Mouse (Mus musculus) intestine, embryonic 14.5 days (tissue): Measurements from ENCODE around the gene Cutc. TPM values are rescaled to one million over a fixed set of nuclear protein-coding genes. Genes with fewer than 3 reads are reported as not detected.
A peak's percentile ranks its signal among the peaks of the same experiment; 100 is the strongest.

Experiments
- ATAC-seq: fragments of 200-750 bp; cut with Nextera tagmentation; replicated peaks from 2 replicates; pipeline ENCODE4 v1.8.0; 2017; ENCODE audit warnings: low read depth, moderate number of reproducible peaks, moderate TSS enrichment, moderate library complexity; ENCODE audit not compliant: low FRiP score, low TSS enrichment
- DNase-seq: peaks from one replicate; pipeline ENCODE4 v3.0.0-alpha.2; 2018; ENCODE audit warnings: low spot score
- H3K27ac ChIP-seq: fragments of 300-500 bp; sonication (generic); 2 replicates; pipeline ENCODE4 v1.5.1; 2014; ENCODE audit warnings: low read depth, mild to moderate bottlenecking, control low read depth
- H3K27me3 ChIP-seq: fragments of 300-500 bp; sonication (generic); replicated peaks from 2 replicates; pipeline ENCODE4 v1.6.1; 2014; ENCODE audit warnings: low read length, control low read depth; ENCODE audit not compliant: control insufficient read depth, insufficient read depth
- H3K36me3 ChIP-seq: fragments of 300-500 bp; sonication (generic); 2 replicates; pipeline ENCODE4 v1.6.1; 2014; ENCODE audit warnings: low read length, control low read depth; ENCODE audit not compliant: control insufficient read depth, insufficient read depth
- H3K4me1 ChIP-seq: fragments of 300-500 bp; sonication (generic); replicated peaks from 2 replicates; pipeline ENCODE4 v1.6.1; 2014; ENCODE audit warnings: low read length, control low read depth, mixed read lengths; ENCODE audit not compliant: control insufficient read depth, insufficient read depth
- H3K4me2 ChIP-seq: fragments of 300-500 bp; sonication (generic); 2 replicates; pipeline ENCODE4 v1.6.1; 2014; ENCODE audit warnings: low read length
- H3K4me3 ChIP-seq: fragments of 300-500 bp; sonication (generic); 2 replicates; pipeline ENCODE4 v1.5.1; 2014; ENCODE audit warnings: low read depth, low read length, control low read depth, mixed read lengths
- H3K9ac ChIP-seq: fragments of 300-500 bp; sonication (generic); 2 replicates; pipeline ENCODE4 v1.6.1; 2014; ENCODE audit warnings: mild to moderate bottlenecking, low read length
- H3K9me3 ChIP-seq: fragments of 300-500 bp; sonication (generic); 2 replicates; pipeline ENCODE4 v1.6.1; 2016; ENCODE audit warnings: low read length, control low read depth; ENCODE audit not compliant: control insufficient read depth
- WGBS: fragments of 180-500 bp; shearing (Covaris S2); extraction: QIAGEN DNeasy Blood & Tissue Kit; methylation state at CpG from one replicate; pipeline ENCODE4 v1.1.7; 2014; 5-methylcytosine and 5-hydroxymethylcytosine counted together
- polyA plus RNA-seq: library from polyadenylated mRNA; unstranded; fragments of >200 nt; fragmentation: Nextera tagmentation; extraction: Ambion mirVana; gene quantifications from 2 replicates; pipeline ENCODE4 v1.2.1, GENCODE M21; 2014

The Cutc gene
- polyA plus RNA-seq, 1 experiment from 2014 or later: 20.6 TPM

DNA sequence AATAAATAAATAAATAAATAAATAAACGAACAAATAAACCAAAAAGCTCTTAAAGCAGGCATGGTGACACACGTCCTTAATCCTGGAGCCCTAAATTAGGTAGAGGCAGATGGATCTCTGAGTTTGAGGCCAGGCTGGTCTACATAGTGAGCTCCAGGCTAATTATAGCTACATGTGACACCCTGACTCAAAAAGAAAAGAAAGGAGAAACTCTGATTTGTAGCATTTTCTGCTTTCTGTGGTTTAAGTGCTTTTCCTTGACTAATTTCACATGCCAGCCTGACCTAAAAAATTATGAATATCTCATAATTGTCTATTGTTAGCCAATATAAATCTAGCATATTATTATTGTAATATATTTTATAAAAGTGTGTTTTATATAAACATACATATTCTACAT lies 9.6 kb downstream of the Cutc start:
- H3K4me3 ChIP-seq: no peak overlapping the region
- H3K27ac ChIP-seq: no peak overlapping the region
- H3K36me3 ChIP-seq: no peaks in the 10 kb centered on the region
- H3K4me2 ChIP-seq: no peak overlapping the region
- no peaks in the 10 kb centered on the region for H3K4me1 ChIP-seq
- DNase-seq (no peak), ATAC-seq (no peak)
- no peak overlapping the region for H3K9ac ChIP-seq
- no peaks in the 10 kb centered on the region for H3K27me3 ChIP-seq
- no peaks in the 10 kb centered on the region for H3K9me3 ChIP-seq
- 77% methylated on average over 2 of the region's 2 CpGs for WGBS

GRCm38 (mm10) chr19:43766451-43766850 lies 13.7 kb downstream of the Cutc start:
- no peak overlapping the region for H3K4me2 ChIP-seq
- ATAC-seq (no peak), DNase-seq (no peak)
- no peak overlapping the region for H3K9ac ChIP-seq
- no peak overlapping the region for H3K4me3 ChIP-seq
- 83% methylated on average over 5 of the region's 5 CpGs for WGBS
- H3K27ac ChIP-seq: no peak overlapping the region
- H3K27me3 ChIP-seq: no peaks in the 10 kb centered on the region
- H3K4me1 ChIP-seq: no peaks in the 10 kb centered on the region
- 0 out of 2 replicates have a peak, but pooled peaks cover 3% of the 10 kb centered on the region for H3K36me3 ChIP-seq
- H3K9me3 ChIP-seq: no peaks in the 10 kb centered on the region

- H3K27me3 ChIP-seq: no peaks in the 10 kb centered on the region
- no peak overlapping the region for H3K4me2 ChIP-seq
- no peaks in the 10 kb centered on the region for H3K9me3 ChIP-seq
- H3K4me3 ChIP-seq: no peak overlapping the region
- 0 out of 2 replicates have a peak, but pooled peaks cover 3% of the 10 kb centered on the region for H3K36me3 ChIP-seq
- peak overlapping the region; percentile 47; the same call in 1 of the 2 replicates for H3K27ac ChIP-seq
- H3K4me1 ChIP-seq: no peaks in the 10 kb centered on the region
- ATAC-seq (peak; percentile 83; the same call in 1 of the 2 replicates), DNase-seq (no peak)
- no peak overlapping the region for H3K9ac ChIP-seq
- WGBS: 55% methylated on average over 9 of the region's 9 CpGs
These were observed 14.9 kb downstream of the Cutc start for GRCm38 (mm10) chr19:43767549-43768322.

DNA sequence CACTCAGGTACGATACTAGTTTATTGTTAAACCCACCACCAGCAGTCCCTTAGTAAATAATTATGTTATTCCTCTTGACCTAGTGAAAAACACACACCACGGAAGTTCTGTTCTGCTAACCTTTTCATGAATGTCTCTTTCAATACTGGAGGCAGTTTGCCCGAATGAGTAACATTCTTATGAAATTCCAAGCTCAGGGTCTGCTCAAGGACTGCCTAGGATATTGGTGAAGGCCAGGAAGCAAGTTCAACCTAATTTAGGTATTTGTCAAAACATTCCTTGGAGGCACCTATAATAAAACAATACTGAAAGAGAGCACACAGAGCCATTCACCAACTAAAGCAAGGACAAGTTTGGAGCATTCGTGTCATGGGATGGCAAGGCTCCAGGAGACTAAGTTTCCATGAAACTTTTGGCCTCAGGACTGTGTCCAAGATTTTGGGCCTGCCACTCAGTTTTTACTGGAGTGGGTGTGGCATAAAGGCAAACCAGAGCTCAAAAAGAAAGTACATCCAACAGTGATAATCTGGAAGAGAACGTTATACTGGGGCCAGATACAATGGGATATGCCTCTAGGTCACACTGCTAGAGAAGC lies 16.7 kb downstream of the Cutc start:
- Histone ChIP-seq H3K27ac (no peak overlapping the region), H3K4me3 (no peak overlapping the region), H3K9me3 (no peaks in the 10 kb centered on the region), H3K27me3 (no peaks in the 10 kb centered on the region), H3K36me3 (0 out of 2 replicates have a peak, but pooled peaks cover 3% of the 10 kb centered on the region), H3K9ac (no peak overlapping the region), H3K4me2 (no peak overlapping the region), H3K4me1 (no peaks in the 10 kb centered on the region)
- DNase-seq: no peak
- ATAC-seq: no peak
- WGBS: 76% methylated on average over 5 of the region's 5 CpGs

- Histone ChIP-seq H3K4me3 (no peak overlapping the region), H3K27ac (no peak overlapping the region), H3K36me3 (0 out of 2 replicates have a peak, but pooled peaks cover 3% of the 10 kb centered on the region), H3K27me3 (no peaks in the 10 kb centered on the region), H3K9ac (no peak overlapping the region), H3K9me3 (no peaks in the 10 kb centered on the region), H3K4me1 (0 out of 2 replicates have a peak, but pooled peaks cover 2% of the 10 kb centered on the region), H3K4me2 (no peak overlapping the region)
- 64% methylated on average over 4 of the region's 4 CpGs for WGBS
- ATAC-seq: no peak
- DNase-seq: no peak
These were observed 17.8 kb downstream of the Cutc start for GRCm38 (mm10) chr19:43770584-43770983.

GRCm38 (mm10) chr19:43771499-43771969 lies 18.7 kb downstream of the Cutc start:
- no peaks in the 10 kb centered on the region for H3K27me3 ChIP-seq
- no peaks in the 10 kb centered on the region for H3K9me3 ChIP-seq
- no peak overlapping the region for H3K4me2 ChIP-seq
- ATAC-seq (no peak), DNase-seq (no peak)
- 85% methylated on average over 5 of the region's 5 CpGs for WGBS
- 0 out of 2 replicates have a peak, but pooled peaks cover 3% of the 10 kb centered on the region for H3K36me3 ChIP-seq
- H3K27ac ChIP-seq: no peak overlapping the region
- no peak overlapping the region for H3K4me3 ChIP-seq
- no peak overlapping the region for H3K9ac ChIP-seq
- H3K4me1 ChIP-seq: 0 out of 2 replicates have a peak, but pooled peaks cover 3% of the 10 kb centered on the region

GRCm38 (mm10) chr19:43772311-43772710 lies 19.5 kb downstream of the Cutc start:
- Histone ChIP-seq H3K36me3 (0 out of 2 replicates have a peak, but pooled peaks cover 3% of the 10 kb centered on the region), H3K4me2 (no peak overlapping the region), H3K27me3 (no peaks in the 10 kb centered on the region), H3K4me3 (no peak overlapping the region), H3K9ac (no peak overlapping the region), H3K4me1 (0 out of 2 replicates have a peak, but pooled peaks cover 3% of the 10 kb centered on the region), H3K27ac (no peak overlapping the region), H3K9me3 (no peaks in the 10 kb centered on the region)
- DNase-seq (no peak), ATAC-seq (no peak)
- 61% methylated on average over 6 of the region's 6 CpGs for whole genome bisulfite sequencing

DNA sequence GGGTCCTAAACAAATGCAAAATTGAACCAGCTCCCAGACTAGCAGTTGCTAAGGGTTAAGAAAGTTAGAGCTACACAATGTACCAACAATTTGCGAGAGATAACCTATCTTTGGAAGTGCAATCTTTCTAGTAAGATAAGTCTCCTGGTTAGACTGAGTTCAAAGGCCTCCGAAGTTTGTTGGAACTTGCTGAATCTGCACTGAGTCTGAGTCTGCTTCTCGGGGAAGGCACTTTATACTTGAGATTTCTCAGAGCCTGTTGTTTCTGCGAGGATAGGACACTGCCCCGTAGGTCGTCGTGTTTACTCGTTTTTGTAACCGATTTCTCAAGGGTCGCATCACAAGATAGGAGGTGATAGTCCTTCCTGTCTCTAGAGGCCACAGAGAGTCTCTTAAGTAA lies 22.6 kb downstream of the Cutc start:
- Histone ChIP-seq H3K27ac (no peak overlapping the region), H3K4me1 (0 out of 2 replicates have a peak, but pooled peaks cover 3% of the 10 kb centered on the region), H3K4me3 (no peak overlapping the region), H3K9ac (no peak overlapping the region), H3K27me3 (no peaks in the 10 kb centered on the region), H3K4me2 (no peak overlapping the region), H3K36me3 (no peaks in the 10 kb centered on the region), H3K9me3 (no peaks in the 10 kb centered on the region)
- ATAC-seq: no peak
- no peak for DNase-seq
- WGBS: 54% methylated on average over 10 of the region's 10 CpGs
